Mouse (Mus musculus) hindbrain, embryonic 13.5 days (tissue): ENCODE measurements around the gene Dnah1. TPM values are rescaled to one million over a fixed set of nuclear protein-coding genes. Genes with fewer than 3 reads are reported as not detected.
A peak's percentile ranks its signal among the peaks of the same experiment; 100 is the strongest.

Experiments used
- ATAC-seq: fragments of 200-750 bp; cut with Nextera tagmentation; 2 replicates; pipeline ENCODE4 v1.8.0; 2017; ENCODE audit warnings: moderate TSS enrichment; ENCODE audit not compliant: low FRiP score
- H3K27ac ChIP-seq: fragments of 300-500 bp; sonication (generic); 2 replicates; pipeline ENCODE4 v1.5.1; 2015; ENCODE audit warnings: inconsistent platforms, mild to moderate bottlenecking, moderate library complexity
- H3K27me3 ChIP-seq: fragments of 300-500 bp; sonication (generic); 2 replicates; pipeline ENCODE4 v1.6.1; 2015; ENCODE audit warnings: mild to moderate bottlenecking, inconsistent platforms
- H3K36me3 ChIP-seq: fragments of 300-500 bp; sonication (generic); 2 replicates; pipeline ENCODE4 v1.6.1; 2015; ENCODE audit warnings: mild to moderate bottlenecking, inconsistent platforms
- H3K4me1 ChIP-seq: fragments of 300-500 bp; sonication (generic); replicated peaks from 2 replicates; pipeline ENCODE4 v1.6.1; 2015; ENCODE audit warnings: inconsistent platforms
- H3K4me2 ChIP-seq: fragments of 300-500 bp; sonication (generic); 2 replicates; pipeline ENCODE4 v1.6.1; 2015; ENCODE audit warnings: inconsistent platforms, mild to moderate bottlenecking, moderate library complexity
- H3K4me3 ChIP-seq: fragments of 300-500 bp; sonication (generic); 2 replicates; pipeline ENCODE4 v1.5.1; 2015; ENCODE audit warnings: mild to moderate bottlenecking, inconsistent platforms
- H3K9ac ChIP-seq: fragments of 300-500 bp; sonication (generic); 2 replicates; pipeline ENCODE4 v1.6.1; 2015; ENCODE audit warnings: mild to moderate bottlenecking, inconsistent platforms
- H3K9me3 ChIP-seq: fragments of 300-500 bp; sonication (generic); 2 replicates; pipeline ENCODE4 v1.6.1; 2016; ENCODE audit warnings: inconsistent platforms
- WGBS: fragments of 180-500 bp; shearing (Covaris S2); methylation state at CpG from one replicate; pipeline ENCODE4 v1.1.7; 2015; 5-methylcytosine and 5-hydroxymethylcytosine counted together
- polyA plus RNA-seq: library from polyadenylated mRNA; unstranded; fragments of >200 nt; fragmentation: Nextera tagmentation; extraction: Ambion mirVana; gene quantifications from 2 replicates; pipeline ENCODE4 v1.2.1, GENCODE M21; 2015

The Dnah1 gene
- polyA plus RNA-seq, 1 experiment from 2014 or later, result 4.1 TPM

GRCm38 (mm10) chr14:31313192-31313591 lies 10.5 kb downstream of the Dnah1 start:
- Histone ChIP-seq H3K4me3 (no peak overlapping the region), H3K9ac (no peak overlapping the region), H3K9me3 (no peaks in the 10 kb centered on the region), H3K4me2 (no peak overlapping the region), H3K27me3 (no peaks in the 10 kb centered on the region), H3K36me3 (no peaks in the 10 kb centered on the region), H3K4me1 (no peaks in the 10 kb centered on the region), H3K27ac (no peak overlapping the region)
- 48% methylated on average over 3 of the region's 3 CpGs for WGBS
- no peak for ATAC-seq

GRCm38 (mm10) chr14:31285728-31286127 lies 38.0 kb downstream of the Dnah1 start:
- no peak overlapping the region for H3K9ac ChIP-seq
- H3K4me3 ChIP-seq, result no peak overlapping the region
- H3K36me3 ChIP-seq, result no peaks in the 10 kb centered on the region
- ATAC-seq, result no peak
- 88% methylated on average over 8 of the region's 8 CpGs for WGBS
- no peak overlapping the region for H3K27ac ChIP-seq
- H3K4me1 ChIP-seq, result no peaks in the 10 kb centered on the region
- H3K4me2 ChIP-seq, result no peak overlapping the region
- H3K27me3 ChIP-seq, result no peaks in the 10 kb centered on the region
- no peaks in the 10 kb centered on the region for H3K9me3 ChIP-seq

GRCm38 (mm10) chr14:31272164-31272563 lies 51.5 kb downstream of the Dnah1 start:
- 32% methylated on average over 7 of the region's 7 CpGs for WGBS

GRCm38 (mm10) chr14:31271121-31271520 lies 52.6 kb downstream of the Dnah1 start:
- 94% methylated on average over 6 of the region's 6 CpGs for WGBS
- Histone ChIP-seq H3K27ac (no peak overlapping the region), H3K9ac (no peak overlapping the region)

More at GRCm38 (mm10) chr14:31272164-31272563, 51.5 kb downstream of the Dnah1 start:
- Histone ChIP-seq H3K4me1 (peaks cover 29% of the 10 kb centered on the region), H3K4me3 (no peak overlapping the region), H3K27me3 (peaks cover 5% of the 10 kb centered on the region; the same call in 1 of the 2 replicates), H3K36me3 (no peaks in the 10 kb centered on the region), H3K9me3 (no peaks in the 10 kb centered on the region), H3K27ac (no peak overlapping the region), H3K9ac (no peak overlapping the region), H3K4me2 (no peak overlapping the region)
- no peak for ATAC-seq

GRCm38 (mm10) chr14:31269456-31270100 lies 54.1 kb downstream of the Dnah1 start:
- H3K9ac ChIP-seq, result peak overlapping the region; percentile 58
- WGBS, result 18% methylated on average over 28 of the region's 28 CpGs

More at GRCm38 (mm10) chr14:31271121-31271520, 52.6 kb downstream of the Dnah1 start:
- ATAC-seq, result no peak
- no peaks in the 10 kb centered on the region for H3K36me3 ChIP-seq
- peaks cover 29% of the 10 kb centered on the region for H3K4me1 ChIP-seq
- H3K9me3 ChIP-seq, result no peaks in the 10 kb centered on the region
- peaks cover 5% of the 10 kb centered on the region; the same call in 1 of the 2 replicates for H3K27me3 ChIP-seq
- no peak overlapping the region for H3K4me2 ChIP-seq
- no peak overlapping the region for H3K4me3 ChIP-seq

GRCm38 (mm10) chr14:31268301-31269001 lies 55.2 kb downstream of the Dnah1 start:
- Histone ChIP-seq H3K27ac (peak overlapping the region; percentile 81), H3K27me3 (peaks cover 5% of the 10 kb centered on the region; the same call in 1 of the 2 replicates), H3K4me1 (peaks cover 29% of the 10 kb centered on the region), H3K4me3 (peak overlapping the region; percentile 28), H3K9ac (peak overlapping the region; percentile 58; the same call in 1 of the 2 replicates), H3K36me3 (peaks cover 5% of the 10 kb centered on the region), H3K9me3 (no peaks in the 10 kb centered on the region), H3K4me2 (peak overlapping the region; percentile 51)
- WGBS, result 38% methylated on average over 9 of the region's 9 CpGs
- peak; percentile 76 for ATAC-seq

More at GRCm38 (mm10) chr14:31269456-31270100, 54.1 kb downstream of the Dnah1 start:
- Histone ChIP-seq H3K4me3 (peak overlapping the region; percentile 28), H3K4me1 (peaks cover 29% of the 10 kb centered on the region), H3K27ac (peak overlapping the region; percentile 81), H3K27me3 (peaks cover 5% of the 10 kb centered on the region; the same call in 1 of the 2 replicates), H3K4me2 (peak overlapping the region; percentile 51), H3K9me3 (no peaks in the 10 kb centered on the region), H3K36me3 (no peaks in the 10 kb centered on the region)
- ATAC-seq, result peak; percentile 75

GRCm38 (mm10) chr14:31267649-31268048 lies 56.0 kb downstream of the Dnah1 start:
- Histone ChIP-seq H3K36me3 (peaks cover 12% of the 10 kb centered on the region), H3K4me1 (peaks cover 29% of the 10 kb centered on the region), H3K27me3 (peaks cover 5% of the 10 kb centered on the region; the same call in 1 of the 2 replicates), H3K4me2 (no peak overlapping the region), H3K9ac (no peak overlapping the region), H3K4me3 (no peak overlapping the region), H3K9me3 (no peaks in the 10 kb centered on the region), H3K27ac (peak overlapping the region; percentile 81)
- 79% methylated on average over 11 of the region's 11 CpGs for WGBS
- no peak for ATAC-seq

GRCm38 (mm10) chr14:31260932-31261331 lies 62.8 kb downstream of the Dnah1 start:
- WGBS, result 96% methylated on average over 9 of the region's 9 CpGs
- Histone ChIP-seq H3K9me3 (no peaks in the 10 kb centered on the region), H3K4me1 (no peaks in the 10 kb centered on the region), H3K36me3 (peaks cover 79% of the 10 kb centered on the region), H3K9ac (no peak overlapping the region), H3K4me3 (no peak overlapping the region), H3K27me3 (no peaks in the 10 kb centered on the region), H3K4me2 (no peak overlapping the region), H3K27ac (no peak overlapping the region)
- no peak for ATAC-seq

GRCm38 (mm10) chr14:31260374-31260773 lies 63.3 kb downstream of the Dnah1 start:
- Histone ChIP-seq H3K36me3 (peaks cover 84% of the 10 kb centered on the region), H3K4me3 (no peak overlapping the region), H3K4me2 (no peak overlapping the region), H3K4me1 (no peaks in the 10 kb centered on the region), H3K27me3 (no peaks in the 10 kb centered on the region), H3K9me3 (no peaks in the 10 kb centered on the region), H3K27ac (no peak overlapping the region), H3K9ac (no peak overlapping the region)
- ATAC-seq, result no peak
- over 99% methylated on average over 4 of the region's 4 CpGs for WGBS

- H3K27me3 ChIP-seq, result no peaks in the 10 kb centered on the region
- WGBS, result 95% methylated on average over 14 of the region's 14 CpGs
- H3K36me3 ChIP-seq, result peaks cover 98% of the 10 kb centered on the region
- no peak for ATAC-seq
- H3K4me1 ChIP-seq, result 0 out of 2 replicates have a peak, but pooled peaks cover 3% of the 10 kb centered on the region
- H3K27ac ChIP-seq, result no peak overlapping the region
- no peak overlapping the region for H3K4me2 ChIP-seq
- no peak overlapping the region for H3K9ac ChIP-seq
- H3K4me3 ChIP-seq, result no peak overlapping the region
- H3K9me3 ChIP-seq, result no peaks in the 10 kb centered on the region
These were observed 65.1 kb downstream of the Dnah1 start for GRCm38 (mm10) chr14:31258476-31259050.

- H3K36me3 ChIP-seq, result peaks cover 46% of the 10 kb centered on the region
- peak overlapping the region; percentile 100 for H3K9ac ChIP-seq
- H3K4me1 ChIP-seq, result peaks cover 24% of the 10 kb centered on the region
- no peak overlapping the region for H3K27ac ChIP-seq
- H3K4me2 ChIP-seq, result peak overlapping the region; percentile 72
- 0 out of 2 replicates have a peak, but pooled peaks have one; percentile 2 for ATAC-seq
- 90% methylated on average over 5 of the region's 5 CpGs for WGBS
- H3K27me3 ChIP-seq, result no peaks in the 10 kb centered on the region
- no peaks in the 10 kb centered on the region for H3K9me3 ChIP-seq
- peak overlapping the region; percentile 99 for H3K4me3 ChIP-seq
These were observed 71.6 kb downstream of the Dnah1 start for GRCm38 (mm10) chr14:31252091-31252490.

- Histone ChIP-seq H3K9me3 (no peaks in the 10 kb centered on the region), H3K4me1 (peaks cover 24% of the 10 kb centered on the region), H3K9ac (peak overlapping the region; percentile 100), H3K4me3 (peak overlapping the region; percentile 99), H3K27ac (peak overlapping the region; percentile 84), H3K36me3 (peaks cover 41% of the 10 kb centered on the region), H3K4me2 (peak overlapping the region; percentile 72), H3K27me3 (no peaks in the 10 kb centered on the region)
- WGBS, result 1% methylated on average over 18 of the region's 18 CpGs
- ATAC-seq, result peak; percentile 72
These were observed 72.1 kb downstream of the Dnah1 start for GRCm38 (mm10) chr14:31251626-31252025.
